Mouse (Mus musculus): ENCODE results near the gene Ddx42. TPM values are rescaled to one million over a fixed set of nuclear protein-coding genes. Genes with fewer than 3 reads are reported as not detected.

Ddx42 gene
- polyA plus RNA-seq, 1 experiment, result 10.0 TPM

- Histone ChIP-seq H3K36me3 (ENCODE audit: control insufficient read depth, insufficient read depth, low read length) (no peaks in the 10 kb centered on the region), H3K27me3 (replicated peaks; ENCODE audit: control insufficient read depth, insufficient read depth, low read length) (no peaks in the 10 kb centered on the region), H3K4me1 (ENCODE audit: control insufficient read depth, insufficient read depth, low read length) (no peaks in the 10 kb centered on the region), H3K4me3 (ENCODE audit: insufficient read depth, low read depth, low read length) (no peak overlapping the region), H3K27ac (ENCODE audit: insufficient read depth, low read depth, low read length) (no peak overlapping the region)
- WGBS, result 24% methylated on average over 8 of the region's 8 CpGs
- DNase-seq, result peak; percentile 71
- peak; percentile 37; the same call in 1 of the 2 replicates for TF ChIP-seq CTCF (conservative IDR thresholded peaks at IDR 0.05; ENCODE audit: insufficient read depth, insufficient read length, low read depth, low read length)
- no peak for TF ChIP-seq POLR2A (IDR thresholded peaks at IDR 0.05; ENCODE audit: low read depth, low read length)
These were observed 72.6 kb downstream of the Ddx42 start for GRCm38 (mm10) chr11:106289369-106289768.

- no peak for TF ChIP-seq CTCF (conservative IDR thresholded peaks at IDR 0.05; ENCODE audit: insufficient read depth, insufficient read length, low read depth, low read length)
- TF ChIP-seq POLR2A (IDR thresholded peaks at IDR 0.05; ENCODE audit: low read depth, low read length), result no peak
- Histone ChIP-seq H3K27me3 (replicated peaks; ENCODE audit: control insufficient read depth, insufficient read depth, low read length) (no peaks in the 10 kb centered on the region), H3K36me3 (ENCODE audit: control insufficient read depth, insufficient read depth, low read length) (no peaks in the 10 kb centered on the region), H3K4me3 (ENCODE audit: insufficient read depth, low read depth, low read length) (no peak overlapping the region), H3K27ac (ENCODE audit: insufficient read depth, low read depth, low read length) (no peak overlapping the region), H3K4me1 (ENCODE audit: control insufficient read depth, insufficient read depth, low read length) (no peaks in the 10 kb centered on the region)
- 95% methylated on average over 5 of the region's 5 CpGs for WGBS
- DNase-seq, result no peak
These were observed 73.7 kb downstream of the Ddx42 start for GRCm38 (mm10) chr11:106290376-106290775.

- no peaks in the 10 kb centered on the region for H3K4me1 ChIP-seq (ENCODE audit: control insufficient read depth, insufficient read depth, low read length)
- no peaks in the 10 kb centered on the region for H3K36me3 ChIP-seq (ENCODE audit: control insufficient read depth, insufficient read depth, low read length)
- TF ChIP-seq CTCF (conservative IDR thresholded peaks at IDR 0.05; ENCODE audit: insufficient read depth, insufficient read length, low read depth, low read length) (no peak; the same call in 1 of the 2 replicates), POLR2A (IDR thresholded peaks at IDR 0.05; ENCODE audit: low read depth, low read length) (no peak)
- 87% methylated on average over 2 of the region's 2 CpGs for WGBS
- DNase-seq, result no peak
- H3K4me3 ChIP-seq (ENCODE audit: insufficient read depth, low read depth, low read length), result no peak overlapping the region
- H3K27ac ChIP-seq (ENCODE audit: insufficient read depth, low read depth, low read length), result no peak overlapping the region
- no peaks in the 10 kb centered on the region for H3K27me3 ChIP-seq (replicated peaks; ENCODE audit: control insufficient read depth, insufficient read depth, low read length)
These were observed 75.1 kb downstream of the Ddx42 start for GRCm38 (mm10) chr11:106291861-106292260.

Other genes starting within 250 kb of the Ddx42 start
- gene Ace, start 249.0 kb upstream of the Ddx42 start, polyA plus RNA-seq (2012; rRNA removed), result 68.0 and 132 TPM in 2 replicates
- gene Ace3, start 222.3 kb upstream of the Ddx42 start, polyA plus RNA-seq (2012; rRNA removed), result 0.06 and 0.07 TPM in 2 replicates
- gene Kcnh6, start 208.8 kb upstream of the Ddx42 start, polyA plus RNA-seq (2012; rRNA removed), result 0.04 and 0.06 TPM in 2 replicates
- gene Dcaf7, start 180.1 kb upstream of the Ddx42 start, polyA plus RNA-seq (2012; rRNA removed), result 34.1 and 37.7 TPM in 2 replicates
- 21.3 and 21.4 TPM in 2 replicates for gene Taco1, start 150.9 kb upstream of the Ddx42 start, polyA plus RNA-seq (2012; rRNA removed)
- 27.8 and 31.6 TPM in 2 replicates for gene Map3k3, start 132.3 kb upstream of the Ddx42 start, polyA plus RNA-seq (2012; rRNA removed)
- not detected in 2 replicates for gene Gm10840, start 56.1 kb upstream of the Ddx42 start, polyA plus RNA-seq (2012; rRNA removed)
- 27.8 and 48.3 TPM in 2 replicates for gene Limd2, start 56.1 kb upstream of the Ddx42 start, polyA plus RNA-seq (2012; rRNA removed)
- gene Strada, start 14.8 kb upstream of the Ddx42 start, polyA plus RNA-seq (2012; rRNA removed), result 28.4 and 28.5 TPM in 2 replicates
- 14.0 and 20.6 TPM in 2 replicates for gene Ccdc47, start 582 bp upstream of the Ddx42 start, polyA plus RNA-seq (2012; rRNA removed)
- gene Ftsj3, start 39.2 kb downstream of the Ddx42 start, polyA plus RNA-seq (2012; rRNA removed), result 11.7 TPM in 2 replicates
- gene Psmc5, start 39.2 kb downstream of the Ddx42 start, polyA plus RNA-seq (2012; rRNA removed), result 52.5 and 66.9 TPM in 2 replicates
- gene Smarcd2, start 56.0 kb downstream of the Ddx42 start, polyA plus RNA-seq (2012; rRNA removed), result 70.0 and 77.9 TPM in 2 replicates
- gene Tcam1, start 59.7 kb downstream of the Ddx42 start, polyA plus RNA-seq (2012; rRNA removed), result 0.02 and 0.03 TPM in 2 replicates
- 0.16 TPM in 1 of 2 replicates, not detected in the other for gene Gh, start 84.9 kb downstream of the Ddx42 start, polyA plus RNA-seq (2012; rRNA removed)
- 2.7 and 17.9 TPM in 2 replicates for gene Cd79b, start 97.8 kb downstream of the Ddx42 start, polyA plus RNA-seq (2012; rRNA removed)
- gene Scn4a, start 136.4 kb downstream of the Ddx42 start, polyA plus RNA-seq (2012; rRNA removed), result 0.11 and 1.9 TPM in 2 replicates
- gene Prr29, start 148.5 kb downstream of the Ddx42 start, polyA plus RNA-seq (2012; rRNA removed), result 0.12 and 0.58 TPM in 2 replicates
- gene Icam2, start 171.1 kb downstream of the Ddx42 start, polyA plus RNA-seq (2012; rRNA removed), result 35.0 and 38.1 TPM in 2 replicates